8 mouse cellular contexts compared by ENCODE assay signal in the genomic region with DNA sequence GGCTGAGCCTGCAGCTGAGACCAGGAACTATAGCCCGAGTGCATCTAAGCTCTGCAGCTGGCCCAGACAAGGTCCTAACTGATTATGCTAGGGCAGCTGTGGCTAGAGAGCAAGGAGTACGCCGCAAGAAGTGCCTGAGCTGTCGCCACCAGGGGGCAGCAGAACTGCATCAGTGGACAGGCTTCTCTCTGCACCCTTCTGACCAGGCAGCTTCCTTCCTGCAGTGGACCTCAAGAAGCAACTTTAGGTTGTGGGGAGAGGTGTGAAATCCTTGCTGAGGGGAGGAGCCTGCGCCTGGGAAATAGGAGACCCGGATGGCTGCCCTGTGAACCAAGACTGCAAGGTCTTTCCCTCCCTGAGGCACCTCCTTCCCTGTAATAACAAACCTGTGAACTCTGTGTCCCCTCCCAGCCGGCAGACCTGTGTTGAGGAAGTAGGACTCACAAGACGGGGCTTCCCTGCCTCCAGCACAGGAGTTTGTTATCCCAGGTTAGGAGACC. TPM values are rescaled to one million over a fixed set of nuclear protein-coding genes. Genes with fewer than 3 reads are reported as not detected.
DNase-seq lines count a peak whose midpoint lies in the region; TF ChIP-seq lines count a peak whose summit lies in the region.

No protein-coding gene starts in this region.

- H3K4me3 ChIP-seq in cortical plate, adult 2 months (ENCODE audit: insufficient read depth, low read length) = no peak overlapping the region
- peak overlapping the region; percentile 62 for H3K4me3 ChIP-seq in megakaryocyte, embryonic 14.5 days (replicated peaks)

- no peaks in the 10 kb centered on the region for H3K27me3 ChIP-seq in megakaryocyte, embryonic 14.5 days (replicated peaks)

- no peaks in the 10 kb centered on the region for H3K9me3 ChIP-seq in megakaryocyte, embryonic 14.5 days

- peak; percentile 95 for TF ChIP-seq CTCF in cortical plate, adult 2 months (IDR thresholded peaks at IDR 0.05; ENCODE audit: extremely low read depth, insufficient read depth, low read length)

- TF ChIP-seq POLR2A in cortical plate, adult 2 months (IDR thresholded peaks at IDR 0.05; ENCODE audit: extremely low read depth, insufficient read depth, low read length) = no peak

- DNase-seq in adipocyte (ENCODE audit: low spot score) = peak; percentile 93
- peak; percentile 98 for DNase-seq in gastrocnemius, postnatal 10 days
- DNase-seq in induced T-regulatory cell, adult 2 months (ENCODE audit: low read depth) = peak; percentile 98
- DNase-seq in left cerebral cortex, adult 8-10 months (ENCODE audit: low spot score in 2 of 2) = peak; percentile 87 to 89
- peak; percentile 94 to 96 for DNase-seq in right cerebral cortex, adult 2 months (ENCODE audit: low spot score in 2 of 2)
- peak; percentile 78 for DNase-seq in urinary bladder, postnatal 10 days (ENCODE audit: low spot score)

- peak overlapping the region; percentile 6 for H3K27ac ChIP-seq in cortical plate, adult 2 months (ENCODE audit: insufficient read depth, low read length)

- peaks cover 86% of the 10 kb centered on the region for H3K36me3 ChIP-seq in megakaryocyte, embryonic 14.5 days (replicated peaks; ENCODE audit: low read length)

- H3K4me1 ChIP-seq in cortical plate, adult 2 months (ENCODE audit: control insufficient read depth, insufficient read depth, low read length) = peaks cover 7% of the 10 kb centered on the region; the same call in 1 of the 2 replicates
- H3K4me1 ChIP-seq in megakaryocyte, embryonic 14.5 days = peaks cover 70% of the 10 kb centered on the region

RNA-seq across cellular contexts. Expression of gene Ctcf, which starts 13.9 kb away (rescaled TPM):
- 30.3 and 30.8 TPM in 2 replicates for polyA plus RNA-seq in cortical plate, adult 2 months (2012; rRNA removed)
- 10 to 100 TPM; 43.7 to 46.7 TPM for total RNA-seq in gastrocnemius, postnatal 10 days (2021)
- 10 to 100 TPM; 65.3 to 80.8 (median 68.8) TPM for total RNA-seq in left cerebral cortex, adult 8-10 months (2022)
- 18.1 and 68.4 TPM in 2 replicates for polyA plus RNA-seq in megakaryocyte, embryonic 14.5 days (2012; ENCODE audit: insufficient read depth, low replicate concordance)

RNA-seq across cellular contexts. Expression of gene Agrp, which starts 14.7 kb away (rescaled TPM):
- polyA plus RNA-seq in cortical plate, adult 2 months (2012; rRNA removed) = 0.15 and 0.17 TPM in 2 replicates
- under 1 TPM; 0.84 to 0.85 TPM for total RNA-seq in gastrocnemius, postnatal 10 days (2021)
- not detected for total RNA-seq in left cerebral cortex, adult 8-10 months (2022)
- polyA plus RNA-seq in megakaryocyte, embryonic 14.5 days (2012; ENCODE audit: insufficient read depth, low replicate concordance) = not detected in 2 replicates

RNA-seq across cellular contexts. Expression of gene Ripor1, which starts 17.4 kb away (rescaled TPM):
- polyA plus RNA-seq in cortical plate, adult 2 months (2012; rRNA removed) = 47.3 and 49.1 TPM in 2 replicates
- total RNA-seq in gastrocnemius, postnatal 10 days (2021) = 10 to 100 TPM; 20.7 to 26.9 TPM
- 10 to 100 TPM; 65.5 to 70.5 (median 67.3) TPM for total RNA-seq in left cerebral cortex, adult 8-10 months (2022)
- 19.3 and 27.7 TPM in 2 replicates for polyA plus RNA-seq in megakaryocyte, embryonic 14.5 days (2012; ENCODE audit: insufficient read depth, low replicate concordance)

RNA-seq across cellular contexts. Expression of gene Atp6v0d1, which starts 56.6 kb away (rescaled TPM):
- polyA plus RNA-seq in cortical plate, adult 2 months (2012; rRNA removed) = 359 and 361 TPM in 2 replicates
- total RNA-seq in gastrocnemius, postnatal 10 days (2021) = 10 to 100 TPM; 49.3 to 54.2 TPM
- total RNA-seq in left cerebral cortex, adult 8-10 months (2022) = 100 to 1,000 TPM; 297 to 314 (median 303) TPM
- polyA plus RNA-seq in megakaryocyte, embryonic 14.5 days (2012; ENCODE audit: insufficient read depth, low replicate concordance) = 19.8 and 57.3 TPM in 2 replicates
